Mouse (Mus musculus) left cerebral cortex, adult 9 months (tissue): Measurements from ENCODE around the gene Plpp3.

Experiments used
- DNase-seq, 2 experiments: peaks; one replicate each; pipeline ENCODE4 v3.0.0; 2022; ENCODE audit warnings: low spot score in 2 of 2

Gene Plpp3

GRCm38 (mm10) chr4:105218202-105218601, 61.1 kb downstream of the Plpp3 start:
- DNase-seq, result no peak

GRCm38 (mm10) chr4:105219316-105219715, 62.2 kb downstream of the Plpp3 start:
- DNase-seq, result no peak

- no peak for DNase-seq
Measured at GRCm38 (mm10) chr4:105220849-105221248, 63.7 kb downstream of the Plpp3 start.

- DNase-seq, result no peak
Measured at GRCm38 (mm10) chr4:105221256-105221840, 64.2 kb downstream of the Plpp3 start.

- no peak for DNase-seq
Measured at GRCm38 (mm10) chr4:105223101-105223924, 66.2 kb downstream of the Plpp3 start.

GRCm38 (mm10) chr4:105223925-105224300, 66.8 kb downstream of the Plpp3 start:
- no peak for DNase-seq

- peak; percentile 33 to 60 for DNase-seq
Measured at GRCm38 (mm10) chr4:105225512-105225911, 68.4 kb downstream of the Plpp3 start.

GRCm38 (mm10) chr4:105226351-105226750, 69.2 kb downstream of the Plpp3 start:
- DNase-seq, result peak in 1 of 2 experiments; percentile 19

- DNase-seq, result no peak
Measured at GRCm38 (mm10) chr4:105230127-105230526, 73.0 kb downstream of the Plpp3 start.

GRCm38 (mm10) chr4:105240233-105240632, 83.1 kb downstream of the Plpp3 start:
- DNase-seq, result no peak

- no peak for DNase-seq
Measured at GRCm38 (mm10) chr4:105244931-105245330, 87.8 kb downstream of the Plpp3 start.

- DNase-seq, result peak in 1 of 2 experiments; percentile 45
Measured at GRCm38 (mm10) chr4:105245479-105245944, 88.4 kb downstream of the Plpp3 start.

GRCm38 (mm10) chr4:105246331-105246730, 89.2 kb downstream of the Plpp3 start:
- DNase-seq, result no peak

- DNase-seq, result no peak
Measured at GRCm38 (mm10) chr4:105248161-105248560, 91.0 kb downstream of the Plpp3 start.

- DNase-seq, result no peak
Measured at GRCm38 (mm10) chr4:105249283-105249682, 92.1 kb downstream of the Plpp3 start.

- no peak for DNase-seq
Measured at GRCm38 (mm10) chr4:105250946-105251345, 93.8 kb downstream of the Plpp3 start.

- no peak for DNase-seq
Measured at GRCm38 (mm10) chr4:105252044-105252443, 94.9 kb downstream of the Plpp3 start.

GRCm38 (mm10) chr4:105252571-105253200, 95.5 kb downstream of the Plpp3 start:
- DNase-seq, result no peak

- no peak for DNase-seq
Measured at GRCm38 (mm10) chr4:105253453-105254341, 96.5 kb downstream of the Plpp3 start.

- DNase-seq, result no peak
Measured at GRCm38 (mm10) chr4:105254365-105254764, 97.2 kb downstream of the Plpp3 start.

- no peak for DNase-seq
Measured at GRCm38 (mm10) chr4:105255185-105255584, 98.0 kb downstream of the Plpp3 start.
